Mouse (Mus musculus): Measurements from ENCODE around the gene Fra10ac1.

The Fra10ac1 gene

DNA sequence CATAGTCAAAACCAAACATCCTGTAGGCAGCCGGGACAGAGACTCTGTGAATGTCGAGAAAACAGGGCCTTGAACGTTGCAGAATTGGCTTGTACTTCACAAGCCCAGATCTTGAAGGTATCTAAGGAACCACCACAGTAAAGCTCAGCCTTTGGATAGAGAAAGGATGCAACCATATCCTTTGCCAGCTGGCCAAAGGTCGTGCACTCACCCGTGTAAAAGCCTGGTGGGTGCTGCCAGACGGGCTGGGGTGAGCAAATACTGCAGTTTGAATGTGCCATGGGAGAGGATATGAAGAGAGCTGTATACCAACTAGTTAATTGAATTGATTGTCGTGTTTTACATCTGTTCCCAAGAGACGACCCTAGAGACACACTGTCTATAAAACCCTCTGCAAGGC, 8.1 kb upstream of the Fra10ac1 start:
- DNase-seq (ENCODE audit: low spot score) = no peak

DNA sequence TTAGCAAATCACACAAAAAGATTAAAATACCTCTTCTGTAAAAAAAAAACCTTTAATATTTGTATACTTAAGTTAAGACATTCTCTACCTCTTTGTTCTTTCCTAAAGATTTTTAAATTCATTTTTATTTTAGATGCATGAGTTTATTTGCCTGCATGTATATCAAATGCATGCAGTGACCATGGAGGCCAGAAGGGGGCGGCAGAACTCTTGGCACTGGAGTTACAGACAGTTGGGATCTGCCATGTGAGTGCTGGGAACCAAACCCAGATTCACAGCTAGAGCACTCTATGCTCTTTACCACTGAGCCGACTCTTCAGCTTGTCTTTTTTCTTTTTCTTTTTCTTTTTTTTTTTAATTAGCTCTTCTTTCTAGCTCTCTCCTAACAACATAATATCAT, 4.7 kb upstream of the Fra10ac1 start:
- DNase-seq (ENCODE audit: low spot score) = no peak

DNA sequence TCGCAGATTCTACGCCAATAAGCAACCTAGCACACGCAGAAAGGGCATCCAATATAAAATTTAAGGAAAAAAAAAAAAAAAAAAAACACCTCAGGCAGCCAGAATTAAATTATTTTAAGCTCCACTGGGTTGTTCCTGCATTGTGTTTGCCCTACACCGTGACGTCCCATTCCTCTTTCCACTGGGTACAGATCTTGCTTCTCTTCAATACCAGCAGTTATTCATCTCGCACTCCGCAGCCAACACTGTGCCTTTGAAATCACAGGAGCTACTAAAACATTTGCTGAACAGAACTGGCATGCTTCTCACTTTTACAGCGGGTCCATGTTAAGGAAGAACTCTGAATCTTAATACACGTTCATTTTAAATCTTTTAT, 717 bp upstream of the Fra10ac1 start:
- DNase-seq (ENCODE audit: low spot score) = no peak

DNA sequence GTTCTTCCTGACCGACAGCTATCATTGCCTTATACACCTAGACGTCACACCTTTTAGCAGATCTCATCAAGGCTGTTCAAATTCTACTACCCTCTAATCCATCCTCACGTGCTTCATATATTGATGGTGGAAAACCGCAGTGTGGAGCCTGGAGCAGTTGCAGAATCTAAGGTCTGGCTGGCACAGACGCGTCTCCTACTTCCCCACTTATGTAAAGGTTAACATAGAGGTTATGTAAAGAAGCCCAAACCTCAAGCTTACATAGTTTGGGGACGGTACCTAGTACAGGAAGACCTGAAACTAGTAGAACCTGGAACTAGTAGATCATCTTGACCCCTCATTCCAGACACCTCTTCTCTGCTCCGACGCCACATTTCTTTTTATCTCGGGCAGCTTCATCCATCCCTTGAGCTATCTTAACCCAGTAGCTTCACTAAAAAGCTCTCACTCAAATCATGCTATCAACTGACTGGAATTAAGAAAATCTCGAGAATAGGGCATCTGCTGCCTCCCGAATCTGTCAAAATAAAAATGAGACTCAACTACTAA, 526 bp downstream of the Fra10ac1 start:
- no peak for DNase-seq (ENCODE audit: low spot score)

DNA sequence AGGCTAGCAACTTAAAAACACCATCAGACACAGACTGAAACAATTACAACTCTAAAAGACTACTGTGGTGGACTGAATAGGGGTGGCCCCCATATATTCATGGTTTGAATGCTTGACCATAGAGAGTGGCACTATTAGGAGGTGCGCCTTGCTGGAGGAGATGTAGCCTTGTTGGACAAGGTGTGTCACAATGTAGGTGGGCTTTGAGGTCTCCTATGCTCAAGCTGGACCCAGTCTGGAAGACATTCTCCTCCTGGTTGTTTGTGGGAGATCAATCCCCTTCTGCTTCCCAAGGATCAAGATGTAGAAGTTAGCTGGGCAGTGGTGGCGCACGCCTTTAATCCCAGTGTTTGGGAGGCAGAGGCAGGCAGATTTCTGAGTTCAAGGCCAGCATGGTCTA, 6.3 kb downstream of the Fra10ac1 start:
- DNase-seq (ENCODE audit: low spot score) = no peak

DNA sequence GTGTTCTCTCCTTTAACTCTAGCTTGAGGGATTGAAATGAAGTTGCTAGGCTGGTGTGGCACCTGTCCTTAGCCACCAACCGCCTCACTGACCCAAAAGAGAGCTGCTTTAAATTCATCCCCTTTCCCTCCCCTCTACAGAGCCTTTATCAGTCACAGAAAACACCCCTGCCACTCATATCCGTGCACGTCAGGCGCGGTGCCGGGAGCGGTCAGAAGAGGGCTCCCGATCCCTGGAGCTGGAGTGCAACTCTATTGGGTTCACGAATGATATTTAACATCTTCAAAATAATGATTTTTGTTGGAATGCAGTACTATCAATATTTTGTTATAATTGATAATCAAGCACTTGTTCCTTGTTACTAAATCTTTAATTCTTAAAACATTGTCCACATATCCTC, 17.3 kb downstream of the Fra10ac1 start:
- no peak for DNase-seq (ENCODE audit: low spot score)

DNA sequence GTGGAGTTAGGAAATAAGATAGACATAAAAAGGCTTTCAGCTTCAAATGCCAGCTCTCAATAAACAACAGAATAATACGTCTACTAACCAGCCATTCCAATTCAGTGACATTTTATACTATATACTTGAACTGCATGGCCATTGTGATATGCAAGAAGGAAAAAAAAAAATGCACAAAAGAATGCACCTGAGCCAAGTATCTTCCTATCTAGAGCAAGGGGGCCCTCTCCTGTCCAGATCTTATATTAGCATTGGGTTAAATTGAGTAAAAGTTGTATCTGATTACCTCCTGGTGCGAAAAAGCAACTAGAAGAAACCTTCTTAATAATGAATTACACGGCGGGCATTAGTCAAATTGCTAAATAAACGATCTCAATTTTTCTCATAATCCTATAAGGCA, 25.2 kb downstream of the Fra10ac1 start:
- DNase-seq (ENCODE audit: low spot score) = no peak

DNA sequence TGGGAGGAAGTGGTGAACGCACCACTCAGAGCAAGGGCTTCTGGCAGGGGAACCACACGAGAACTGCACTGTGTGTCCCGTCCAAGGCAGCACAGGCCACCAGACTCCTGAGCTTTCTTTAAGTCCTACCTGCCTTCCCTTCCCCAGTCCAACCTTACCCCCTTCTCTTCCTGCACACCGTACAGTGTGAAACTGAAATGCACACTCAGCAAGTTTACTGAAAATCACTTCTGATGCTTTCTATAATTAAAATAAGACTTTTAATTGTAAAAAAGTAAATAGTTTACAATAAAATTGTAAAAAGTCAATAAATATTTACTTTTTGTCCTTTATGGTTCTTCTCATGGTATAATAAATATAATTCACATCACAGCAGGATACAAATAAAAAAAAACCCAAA, 28.7 kb downstream of the Fra10ac1 start:
- no peak for DNase-seq (ENCODE audit: low spot score)

DNA sequence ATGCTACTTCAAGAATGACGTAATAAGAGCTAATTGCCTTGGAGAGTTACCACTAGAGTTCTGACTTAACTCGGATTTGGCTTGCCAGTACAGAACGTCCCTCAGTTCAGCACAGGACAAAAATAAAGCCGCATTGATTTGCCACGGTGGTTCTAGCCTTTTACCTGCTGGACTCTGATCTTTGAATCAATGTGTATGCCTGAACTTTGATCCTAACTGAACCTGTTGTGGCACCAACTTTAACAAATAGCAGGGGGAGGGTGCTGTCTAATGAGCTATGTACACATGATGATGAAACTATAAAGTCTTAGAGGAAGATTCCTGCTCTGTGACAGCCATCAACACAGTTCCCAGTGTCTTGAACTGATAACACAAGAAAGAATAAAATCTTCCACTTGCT, 32.5 kb downstream of the Fra10ac1 start:
- DNase-seq (ENCODE audit: low spot score) = no peak

DNA sequence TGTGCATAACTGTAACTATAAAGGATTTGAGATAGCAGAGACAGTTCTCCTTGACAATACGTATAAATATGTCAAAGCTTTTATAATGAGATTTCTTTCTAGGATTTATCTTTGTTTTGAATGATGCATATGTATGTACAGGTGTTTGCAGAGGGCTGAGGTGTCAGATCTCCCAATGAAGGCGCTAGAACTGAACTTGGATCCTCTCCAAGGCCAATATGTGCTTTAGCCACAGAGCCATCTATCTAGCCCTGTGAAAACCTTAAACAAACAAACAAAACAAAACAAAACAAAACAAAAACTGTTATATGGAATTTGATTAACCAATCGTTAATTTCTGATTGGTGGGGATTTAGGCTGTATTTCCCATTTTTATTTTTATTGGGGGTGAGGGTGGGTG, 33.4 kb downstream of the Fra10ac1 start:
- DNase-seq (ENCODE audit: low spot score) = no peak

DNA sequence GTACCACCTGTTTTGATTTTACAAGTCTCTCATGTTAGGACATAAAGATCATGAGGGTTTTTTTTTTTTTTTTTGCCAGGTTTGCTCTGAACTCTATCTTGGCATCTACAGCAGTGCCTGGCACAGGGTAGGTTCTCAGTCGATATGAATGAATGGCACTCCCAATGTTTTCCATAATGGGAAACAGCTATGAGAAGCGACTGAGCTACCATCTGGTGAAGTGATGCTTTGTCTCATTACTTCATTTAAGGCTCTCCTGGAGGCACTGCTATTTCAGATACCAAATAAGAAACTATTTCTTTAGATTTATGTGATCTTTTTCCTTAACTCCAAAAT, 36.6 kb downstream of the Fra10ac1 start:
- DNase-seq (ENCODE audit: low spot score) = no peak

DNA sequence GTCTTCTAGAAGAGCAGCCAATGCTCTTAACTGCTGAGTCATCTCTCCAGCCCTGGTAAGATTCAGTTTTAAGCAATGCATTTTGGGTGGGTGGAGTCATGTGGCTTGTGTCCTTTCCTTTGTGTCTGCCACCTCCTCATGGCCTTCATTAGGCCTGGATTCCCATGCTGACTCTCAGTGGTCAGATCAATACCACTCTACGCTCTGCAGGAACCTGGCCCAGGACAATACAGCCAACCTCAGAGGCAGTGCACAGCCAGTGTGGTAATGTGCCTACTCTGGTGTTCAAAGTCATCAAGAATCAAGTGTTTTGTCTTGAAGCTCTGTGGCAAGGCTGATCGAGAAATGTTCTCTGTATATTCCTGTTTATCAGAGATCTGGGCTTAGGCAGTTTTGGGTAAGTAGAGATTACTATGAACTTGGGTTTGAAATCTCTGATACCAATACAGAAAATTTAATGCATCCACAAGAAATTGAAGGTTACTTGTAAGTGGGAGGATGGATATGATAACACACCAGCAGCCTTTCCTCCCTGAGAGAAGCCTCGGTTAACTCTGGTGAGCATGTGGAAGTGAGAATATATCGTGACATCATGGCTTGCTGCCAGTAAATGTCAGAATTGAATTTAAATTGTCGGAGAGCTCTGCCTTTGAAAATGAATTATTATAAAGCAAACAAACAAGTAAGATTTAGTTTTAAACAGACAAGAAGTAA, 37.2 kb downstream of the Fra10ac1 start:
- DNase-seq (ENCODE audit: low spot score) = no peak

DNA sequence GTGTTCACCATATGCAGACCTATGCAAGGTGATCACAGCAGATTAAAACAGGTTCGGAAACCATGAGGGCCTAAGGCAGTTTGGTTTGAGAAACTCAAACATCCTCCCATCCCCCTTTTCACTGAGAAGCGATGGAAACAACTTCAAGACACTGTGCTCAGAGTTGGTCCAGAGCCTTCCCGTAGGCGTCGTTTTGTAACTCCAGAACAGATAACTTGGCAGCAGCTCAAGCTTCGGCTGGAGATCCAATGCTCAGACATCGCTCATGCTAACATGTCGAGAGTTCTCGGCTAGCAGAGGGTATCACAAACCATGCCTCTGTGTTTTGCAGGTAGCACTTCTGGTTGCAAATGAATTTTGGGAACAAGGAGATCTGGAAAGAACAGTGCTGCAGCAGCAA, 44.3 kb downstream of the Fra10ac1 start:
- no peak for DNase-seq (ENCODE audit: low spot score)

DNA sequence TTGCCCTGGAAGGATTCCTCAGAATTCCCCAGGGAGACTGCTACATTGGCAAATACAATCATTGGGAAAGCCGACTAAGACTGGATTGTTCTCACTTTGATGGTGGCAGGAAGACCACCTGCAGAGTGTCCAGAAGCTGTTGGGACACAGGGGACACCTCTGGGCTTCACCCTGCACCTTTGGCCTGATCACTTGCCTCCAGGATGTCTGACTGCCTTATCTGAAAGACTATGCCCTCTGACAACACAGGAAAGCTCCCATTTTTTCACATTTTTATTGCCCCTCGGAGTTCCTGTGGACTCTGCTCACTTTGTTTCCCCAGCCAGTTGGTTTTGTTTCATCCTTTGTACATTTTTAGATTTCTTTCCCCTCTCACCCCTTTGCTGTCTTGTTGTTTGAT, 59.3 kb downstream of the Fra10ac1 start:
- no peak for DNase-seq (ENCODE audit: low spot score)

DNA sequence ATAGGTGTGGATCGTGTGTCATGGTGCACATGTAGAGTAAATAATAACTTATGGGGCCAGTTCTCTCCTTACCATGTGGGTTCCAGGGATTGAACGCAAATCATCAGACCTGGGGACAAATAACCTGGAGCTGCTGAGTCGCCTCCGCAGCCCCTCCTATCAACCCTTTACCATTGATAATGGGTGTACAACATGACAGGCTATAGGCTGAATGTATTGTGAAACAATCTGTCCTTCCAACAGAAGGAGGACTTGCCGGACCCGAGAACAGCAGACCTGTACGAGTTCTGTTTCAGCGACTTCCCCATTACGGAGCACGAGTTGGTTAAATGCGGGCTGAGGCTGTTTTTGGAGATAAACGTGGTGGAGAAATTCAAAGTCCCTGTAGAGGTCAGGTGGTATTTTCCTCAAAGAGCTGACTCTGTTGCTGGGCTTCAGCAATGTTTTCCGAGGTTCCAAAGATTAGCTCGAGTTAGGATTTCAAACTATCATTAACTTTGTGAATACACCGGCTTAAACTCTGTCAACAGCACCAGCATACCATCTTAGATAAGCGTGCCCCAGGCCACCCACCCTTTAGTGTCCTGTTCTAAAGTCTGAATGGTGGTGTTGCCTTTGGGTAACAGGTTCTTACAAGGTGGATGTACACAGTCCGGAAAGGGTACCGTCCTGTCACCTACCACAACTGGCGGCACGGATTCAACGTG, 62.2 kb downstream of the Fra10ac1 start:
- DNase-seq (ENCODE audit: low spot score) = no peak

DNA sequence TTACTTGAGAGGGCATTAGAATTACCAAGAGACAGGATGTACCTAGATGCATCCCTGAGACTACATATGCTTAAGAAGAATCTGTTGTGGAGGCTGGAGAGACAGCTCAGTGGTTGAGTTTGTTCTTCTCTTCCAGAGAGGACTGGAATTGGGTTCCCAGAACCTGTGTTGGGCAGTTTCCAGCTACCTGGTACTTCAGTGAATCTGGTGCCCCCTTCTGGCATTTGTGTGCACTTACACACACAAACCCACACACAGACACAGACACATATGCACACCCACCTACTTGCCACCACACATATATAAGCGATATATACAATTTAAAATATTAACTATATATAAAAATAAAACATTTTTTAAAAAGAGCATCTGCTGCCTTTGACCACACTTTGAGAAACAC, 67.7 kb downstream of the Fra10ac1 start:
- DNase-seq (ENCODE audit: low spot score) = no peak

DNA sequence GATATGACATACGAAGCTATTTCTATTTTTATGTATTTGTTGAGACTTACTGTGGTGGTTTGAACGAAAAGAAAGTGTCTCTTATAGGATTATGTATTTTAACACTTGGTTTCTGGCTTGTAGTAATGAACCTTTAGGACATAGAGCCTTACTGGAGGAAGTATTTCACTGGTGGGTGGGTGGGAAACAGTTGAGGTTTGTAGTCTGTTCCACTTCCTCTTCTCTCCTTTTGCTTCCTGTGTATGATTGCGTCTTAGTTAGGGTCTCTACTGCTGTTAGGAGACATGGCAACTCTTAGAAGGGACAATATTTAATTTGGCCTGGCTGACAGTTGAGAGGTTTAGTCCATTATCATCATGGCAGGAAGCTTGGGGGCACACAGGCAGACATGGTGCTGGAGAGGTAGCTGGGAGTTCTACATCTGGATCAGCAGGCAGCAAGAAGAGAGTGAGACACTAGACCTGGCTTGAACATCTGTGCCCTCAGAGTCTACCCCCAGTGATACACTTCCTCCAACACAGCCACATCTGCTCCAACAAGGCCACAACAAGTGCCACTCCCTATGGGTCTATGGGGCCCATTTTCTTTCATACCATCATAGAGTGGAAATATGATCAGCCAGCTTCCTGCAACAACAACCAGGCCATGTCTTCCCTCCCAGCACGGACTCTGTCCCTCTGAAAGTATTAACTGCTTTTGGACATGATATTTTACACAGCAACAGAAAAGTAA, 80.2 kb downstream of the Fra10ac1 start:
- DNase-seq (ENCODE audit: low spot score) = no peak
